Mouse (Mus musculus) erythroblast, embryonic 14.5 days (primary cell): Measurements from ENCODE around the gene Stxbp4.

ENCODE experiments used
- GATA1 ChIP-seq: IDR thresholded peaks from 2 replicates; pipeline ENCODE4 v1.6.1; 2012; ENCODE audit warnings: low read length, inconsistent platforms, mixed read lengths
- TAL1 ChIP-seq: IDR thresholded peaks from 3 replicates; pipeline ENCODE4 v1.6.1; 2012; ENCODE audit warnings: low read length, inconsistent platforms, mixed read lengths

DNA sequence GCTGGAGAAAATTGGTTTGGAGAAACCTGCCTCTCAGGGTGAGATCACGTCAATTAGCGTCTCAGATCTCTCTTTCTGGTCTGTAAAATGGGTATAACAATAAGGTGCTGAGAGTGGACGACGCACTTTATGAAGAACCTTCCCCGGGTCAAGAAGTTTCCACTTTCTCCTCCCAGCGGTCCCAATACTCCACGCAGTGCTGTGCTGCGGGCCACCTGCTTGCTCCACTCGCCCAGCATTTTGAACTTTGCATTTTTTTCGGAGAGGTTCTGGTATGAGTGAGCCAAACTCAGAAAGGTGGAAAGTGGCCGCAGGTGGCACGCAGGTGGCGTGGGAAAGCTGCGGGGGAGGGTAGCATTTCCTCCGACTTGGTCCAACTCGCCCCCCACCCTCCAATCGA, 49.2 kb upstream of the Stxbp4 start:
- TF ChIP-seq GATA1 (no peak), TAL1 (no peak)
